12 mouse cellular contexts compared by ENCODE assay signal in the genomic region with DNA sequence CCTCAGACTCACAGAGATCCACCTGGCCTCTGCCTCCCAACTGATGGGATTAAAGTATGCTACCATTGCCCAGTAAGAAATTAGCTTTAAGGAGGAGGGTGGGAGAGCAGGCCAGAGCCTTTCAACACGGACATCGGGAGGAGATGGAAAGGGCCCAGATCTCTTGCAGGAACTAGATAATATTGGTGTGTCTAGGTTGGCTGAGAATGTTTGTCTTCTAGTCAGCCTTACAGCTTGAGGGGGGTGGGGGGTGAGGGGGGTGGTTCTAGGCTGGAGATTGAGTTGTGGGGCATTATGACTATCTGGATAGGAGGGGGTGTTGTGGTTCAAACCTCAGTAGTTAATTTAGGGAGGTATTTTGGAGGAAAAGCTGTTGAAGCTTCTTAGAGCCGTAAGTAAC. TPM values are rescaled to one million over a fixed set of nuclear protein-coding genes. Genes with fewer than 3 reads are reported as not detected.
A peak's percentile ranks its signal among the peaks of the same experiment; 100 is the strongest.
DNase-seq lines count a peak whose midpoint lies in the region; ATAC-seq and TF ChIP-seq lines count a peak whose summit lies in the region.
"Had no signal": no experiment of that assay in that cellular context is flagged by ENCODE, and none has a peak within 500 bp of the region (broad histone marks: within the 10 kb centered on the region; RNA-seq: fewer than 3 reads in every experiment).

No protein-coding gene starts in this region.

- H3K9ac ChIP-seq in MEL (ENCODE audit: control insufficient read depth, low read depth, low read length, poor library complexity, severe bottlenecking), result peak overlapping the region; percentile 49
- peak overlapping the region; percentile 36; the same call in 1 of the 2 replicates for H3K9ac ChIP-seq in hindbrain, embryonic 14.5 days
- H3K9ac ChIP-seq in midbrain, embryonic 14.5 days (replicated peaks; ENCODE audit: low read length), result peak overlapping the region; percentile 9; the same call in 1 of the 2 replicates
- H3K9ac ChIP-seq in intestine, embryonic 15.5 days, result no peak overlapping the region
- H3K9ac ChIP-seq in heart, embryonic 11.5 days (ENCODE audit: low read depth, low read length), result no peak overlapping the region

- H3K4me1 ChIP-seq in erythroblast, embryonic 14.5 days (ENCODE audit: control insufficient read depth), result peaks cover 69% of the 10 kb centered on the region
- H3K4me1 ChIP-seq in MEL (ENCODE audit: control insufficient read depth in 1 of 2, insufficient read depth in 2 of 2, low read length in 2 of 2), result peaks cover 32 to 37% of the 10 kb centered on the region in 2 experiments
- H3K4me1 ChIP-seq in hindbrain, embryonic 14.5 days (replicated peaks; ENCODE audit: control insufficient read depth, insufficient read depth, low read length), result peaks cover 17% of the 10 kb centered on the region
- peaks cover 25% of the 10 kb centered on the region for H3K4me1 ChIP-seq in midbrain, embryonic 14.5 days (ENCODE audit: control insufficient read depth, insufficient read depth, low read length)
- H3K4me1 ChIP-seq in intestine, embryonic 15.5 days (replicated peaks), result peaks cover 9% of the 10 kb centered on the region; the same call in 1 of the 2 replicates
- H3K4me1 ChIP-seq in heart, embryonic 11.5 days (ENCODE audit: control insufficient read depth, insufficient read depth, low read length), result peaks cover 15% of the 10 kb centered on the region; the same call in 1 of the 2 replicates
- H3K4me1 ChIP-seq in heart, embryonic 10.5 days, result peaks cover 19% of the 10 kb centered on the region

- peak; percentile 43 to 65; a peak in 3 of 4 replicates for TF ChIP-seq EP300 in MEL (IDR thresholded peaks at IDR 0.05; ENCODE audit: low read depth in 1 of 2, low read length in 2 of 2)

- H3K36me3 ChIP-seq in erythroblast, embryonic 14.5 days (ENCODE audit: control insufficient read depth), result peaks cover 34% of the 10 kb centered on the region
- H3K36me3 ChIP-seq in MEL (ENCODE audit: control insufficient read depth in 1 of 2, insufficient read depth in 2 of 2, low read length in 2 of 2), result peaks cover 6 to 39% of the 10 kb centered on the region in 2 experiments
- H3K36me3 ChIP-seq in hindbrain, embryonic 14.5 days (replicated peaks; ENCODE audit: control insufficient read depth, insufficient read depth), result peaks cover 18% of the 10 kb centered on the region
- H3K36me3 ChIP-seq in midbrain, embryonic 14.5 days (ENCODE audit: control insufficient read depth, insufficient read depth, low read length), result peaks cover 16% of the 10 kb centered on the region
- H3K36me3 ChIP-seq in intestine, embryonic 15.5 days, result peaks cover 6% of the 10 kb centered on the region
- H3K36me3 ChIP-seq in heart, embryonic 11.5 days (ENCODE audit: control insufficient read depth, insufficient read depth, low read length), result peaks cover 4% of the 10 kb centered on the region; the same call in 1 of the 2 replicates
- peaks cover 16% of the 10 kb centered on the region for H3K36me3 ChIP-seq in heart, embryonic 10.5 days

- peak overlapping the region; percentile 92 for H3K4me2 ChIP-seq in hindbrain, embryonic 14.5 days (replicated peaks)
- H3K4me2 ChIP-seq in midbrain, embryonic 14.5 days (ENCODE audit: low read length), result peak overlapping the region; percentile 82
- H3K4me2 ChIP-seq in intestine, embryonic 15.5 days (replicated peaks), result no peak overlapping the region
- no peak overlapping the region for H3K4me2 ChIP-seq in heart, embryonic 11.5 days

- ATAC-seq in erythroblast, adult 5-6 weeks (replicated peaks; ENCODE audit: low FRiP score, poor library complexity, severe bottlenecking), result no peak
- ATAC-seq in hindbrain, embryonic 14.5 days (ENCODE audit: low FRiP score), result no peak
- ATAC-seq in midbrain, embryonic 14.5 days (ENCODE audit: low FRiP score, low TSS enrichment), result no peak
- ATAC-seq in intestine, embryonic 15.5 days, result no peak
- ATAC-seq in heart, embryonic 11.5 days (replicated peaks; ENCODE audit: insufficient number of reproducible peaks, low FRiP score, low TSS enrichment), result no peak
- ATAC-seq: activated CD4-positive, CD25-positive, alpha-beta regulatory T cell, adult 4 months had no signal

- TF ChIP-seq CTCF in MEL (IDR thresholded peaks at IDR 0.05 in 2 of 3, conservative IDR thresholded peaks at IDR 0.05 in 1 of 3; ENCODE audit: control insufficient read depth in 1 of 3, insufficient read depth in 1 of 3, low read depth in 2 of 3, low read length in 3 of 3, poor library complexity in 1 of 3, severe bottlenecking in 1 of 3), result no peak

- no peak for TF ChIP-seq POLR2A in MEL (IDR thresholded peaks at IDR 0.05; ENCODE audit: control insufficient read depth in 1 of 2, insufficient read depth in 1 of 2, low read depth in 1 of 2, low read length in 2 of 2, poor library complexity in 1 of 2)

- peaks cover 15% of the 10 kb centered on the region for H3K79me2 ChIP-seq in MEL (ENCODE audit: control insufficient read depth, insufficient read depth, low read length, poor library complexity)

- peak; percentile 60 for DNase-seq in MEL (ENCODE audit: low read depth, low spot score)
- DNase-seq in hindbrain, embryonic 14.5 days (ENCODE audit: low spot score), result no peak
- DNase-seq in midbrain, embryonic 14.5 days, result no peak
- no peak for DNase-seq in heart, embryonic 10.5 days (ENCODE audit: low spot score)
- DNase-seq: kidney, adult 9 months; lung, postnatal 14 days; spleen, adult 18-20 months had no signal

- H3K27ac ChIP-seq in MEL (ENCODE audit: control insufficient read depth, low read depth, low read length), result peak overlapping the region; percentile 99
- no peak overlapping the region for H3K27ac ChIP-seq in hindbrain, embryonic 14.5 days
- H3K27ac ChIP-seq in midbrain, embryonic 14.5 days (replicated peaks; ENCODE audit: low read depth, low read length), result no peak overlapping the region
- no peak overlapping the region for H3K27ac ChIP-seq in intestine, embryonic 15.5 days
- no peak overlapping the region for H3K27ac ChIP-seq in heart, embryonic 11.5 days (ENCODE audit: low read depth, low read length)
- no peak overlapping the region for H3K27ac ChIP-seq in heart, embryonic 10.5 days

- TF ChIP-seq RAD21 in MEL (IDR thresholded peaks at IDR 0.05; ENCODE audit: low read depth, low read length), result no peak

- peak overlapping the region; percentile 63 for H3K4me3 ChIP-seq in erythroblast, embryonic 14.5 days (replicated peaks)
- H3K4me3 ChIP-seq in MEL (ENCODE audit: control insufficient read depth in 1 of 2, insufficient read depth in 1 of 2, low read depth in 2 of 2, low read length in 2 of 2), result peak overlapping the region; percentile 28 to 52
- H3K4me3 ChIP-seq in hindbrain, embryonic 14.5 days (replicated peaks; ENCODE audit: low read length), result peak overlapping the region; percentile 4; the same call in 1 of the 2 replicates
- 0 out of 2 replicates have a peak overlapping the region, but pooled peaks have one; percentile 10 for H3K4me3 ChIP-seq in midbrain, embryonic 14.5 days (replicated peaks; ENCODE audit: low read depth, low read length)
- no peak overlapping the region for H3K4me3 ChIP-seq in intestine, embryonic 15.5 days (replicated peaks)
- H3K4me3 ChIP-seq in heart, embryonic 11.5 days (ENCODE audit: low read depth, low read length), result no peak overlapping the region
- H3K4me3 ChIP-seq in heart, embryonic 10.5 days, result no peak overlapping the region

- H3K9me3 ChIP-seq in erythroblast, embryonic 14.5 days (ENCODE audit: control insufficient read depth, low read length), result peaks cover 4% of the 10 kb centered on the region
- H3K9me3 ChIP-seq in MEL (replicated peaks; ENCODE audit: insufficient read depth, low read length), result no peaks in the 10 kb centered on the region
- H3K9me3 ChIP-seq in hindbrain, embryonic 14.5 days (ENCODE audit: control insufficient read depth, low read length), result peaks cover 4% of the 10 kb centered on the region; the same call in 1 of the 2 replicates
- H3K9me3 ChIP-seq in midbrain, embryonic 14.5 days (ENCODE audit: control insufficient read depth, low read length), result no peaks in the 10 kb centered on the region
- no peaks in the 10 kb centered on the region for H3K9me3 ChIP-seq in intestine, embryonic 15.5 days
- no peaks in the 10 kb centered on the region for H3K9me3 ChIP-seq in heart, embryonic 11.5 days (replicated peaks; ENCODE audit: control insufficient read depth, low read length)
- no peaks in the 10 kb centered on the region for H3K9me3 ChIP-seq in heart, embryonic 10.5 days

- 91% methylated on average over 3 of the region's 3 CpGs for WGBS in hindbrain, embryonic 14.5 days
- 88% methylated on average over 3 of the region's 3 CpGs for WGBS in midbrain, embryonic 14.5 days
- 85% methylated on average over 3 of the region's 3 CpGs for WGBS in intestine, embryonic 15.5 days
- WGBS in heart, embryonic 11.5 days (ENCODE audit: insufficient replicate concordance), result 75% methylated on average over 3 of the region's 3 CpGs
- WGBS in heart, embryonic 10.5 days, result 79% methylated on average over 3 of the region's 3 CpGs

- H3K27me3 ChIP-seq in erythroblast, embryonic 14.5 days (ENCODE audit: control insufficient read depth), result no peaks in the 10 kb centered on the region
- no peaks in the 10 kb centered on the region for H3K27me3 ChIP-seq in MEL (ENCODE audit: control insufficient read depth in 1 of 2, insufficient read depth in 2 of 2, low read length in 2 of 2)
- no peaks in the 10 kb centered on the region for H3K27me3 ChIP-seq in hindbrain, embryonic 14.5 days (ENCODE audit: control insufficient read depth, insufficient read depth, low read length)
- no peaks in the 10 kb centered on the region for H3K27me3 ChIP-seq in midbrain, embryonic 14.5 days (ENCODE audit: control insufficient read depth, insufficient read depth, low read length)
- H3K27me3 ChIP-seq in intestine, embryonic 15.5 days (replicated peaks), result no peaks in the 10 kb centered on the region
- H3K27me3 ChIP-seq in heart, embryonic 11.5 days (ENCODE audit: control insufficient read depth, insufficient read depth, low read length), result no peaks in the 10 kb centered on the region
- H3K27me3 ChIP-seq in heart, embryonic 10.5 days (ENCODE audit: insufficient read depth, poor library complexity, severe bottlenecking), result no peaks in the 10 kb centered on the region

RNA-seq across cellular contexts. Expression of gene Ppp6r2, which starts 2.2 kb away (rescaled TPM):
- 9.5 and 14.5 TPM in 2 replicates for polyA plus RNA-seq in erythroblast, embryonic 14.5 days (2012)
- total RNA-seq in erythroblast, adult 5-6 weeks (2015; ENCODE audit: low replicate concordance), result 18.1 and 19.6 TPM in 2 replicates
- total RNA-seq in erythroblast, adult 5-6 weeks (2017; ENCODE audit: low replicate concordance), result 26.2 and 47.5 TPM in 2 replicates
- total RNA-seq in MEL (2012; rRNA removed), result 13.5 and 15.5 TPM in 2 replicates
- 10 to 100 TPM in 1 of 2 experiments, not detected in 1; 23.2 TPM for polyA plus RNA-seq in MEL (2012; ENCODE audit: insufficient read depth in 1 of 2, insufficient read length in 2 of 2, low read depth in 1 of 2, low replicate concordance in 2 of 2, missing spikeins in 1 of 2)
- polyA plus RNA-seq in hindbrain, embryonic 14.5 days (2014; fragmentation: Nextera tagmentation; extraction: Ambion mirVana), result 78.2 and 84.0 TPM in 2 replicates
- 88.6 and 90.0 TPM in 2 replicates for polyA plus RNA-seq in midbrain, embryonic 14.5 days (2014; fragmentation: Nextera tagmentation; extraction: Ambion mirVana)
- polyA plus RNA-seq in intestine, embryonic 15.5 days (2015; fragmentation: Nextera tagmentation; extraction: Ambion mirVana), result 21.6 and 23.9 TPM in 2 replicates
- 20.5 and 23.5 TPM in 2 replicates for polyA plus RNA-seq in heart, embryonic 11.5 days (2014; fragmentation: Nextera tagmentation; extraction: Ambion mirVana)
- polyA plus RNA-seq in heart, embryonic 10.5 days (2016; fragmentation: Nextera tagmentation; extraction: Ambion mirVana), result 12.4 and 23.5 TPM in 2 replicates

RNA-seq across cellular contexts. Expression of gene Dennd6b, which starts 17.2 kb away (rescaled TPM):
- polyA plus RNA-seq in erythroblast, embryonic 14.5 days (2012), result 0.62 and 0.88 TPM in 2 replicates
- not detected in 2 replicates for total RNA-seq in erythroblast, adult 5-6 weeks (2015; ENCODE audit: low replicate concordance)
- total RNA-seq in erythroblast, adult 5-6 weeks (2017; ENCODE audit: low replicate concordance), result 0.84 and 1.7 TPM in 2 replicates
- 4.6 and 6.1 TPM in 2 replicates for total RNA-seq in MEL (2012; rRNA removed)
- polyA plus RNA-seq in MEL (2012; ENCODE audit: insufficient read depth in 1 of 2, insufficient read length in 2 of 2, low read depth in 1 of 2, low replicate concordance in 2 of 2, missing spikeins in 1 of 2), result 10 to 100 TPM in 1 of 2 experiments, not detected in 1; 11.4 TPM
- 71.4 and 71.6 TPM in 2 replicates for polyA plus RNA-seq in hindbrain, embryonic 14.5 days (2014; fragmentation: Nextera tagmentation; extraction: Ambion mirVana)
- 85.2 and 117 TPM in 2 replicates for polyA plus RNA-seq in midbrain, embryonic 14.5 days (2014; fragmentation: Nextera tagmentation; extraction: Ambion mirVana)
- 12.1 and 13.1 TPM in 2 replicates for polyA plus RNA-seq in intestine, embryonic 15.5 days (2015; fragmentation: Nextera tagmentation; extraction: Ambion mirVana)
- polyA plus RNA-seq in heart, embryonic 11.5 days (2014; fragmentation: Nextera tagmentation; extraction: Ambion mirVana), result 18.0 and 18.5 TPM in 2 replicates
- 23.1 and 23.5 TPM in 2 replicates for polyA plus RNA-seq in heart, embryonic 10.5 days (2016; fragmentation: Nextera tagmentation; extraction: Ambion mirVana)

RNA-seq across cellular contexts. Expression of gene Plxnb2, which starts 32.9 kb away (rescaled TPM):
- polyA plus RNA-seq in erythroblast, embryonic 14.5 days (2012), result 0.86 and 1.1 TPM in 2 replicates
- total RNA-seq in erythroblast, adult 5-6 weeks (2015; ENCODE audit: low replicate concordance), result 9.6 and 14.2 TPM in 2 replicates
- 4.9 and 6.9 TPM in 2 replicates for total RNA-seq in erythroblast, adult 5-6 weeks (2017; ENCODE audit: low replicate concordance)
- total RNA-seq in MEL (2012; rRNA removed), result 0.10 and 0.19 TPM in 2 replicates
- polyA plus RNA-seq in MEL (2012; ENCODE audit: insufficient read depth in 1 of 2, insufficient read length in 2 of 2, low read depth in 1 of 2, low replicate concordance in 2 of 2, missing spikeins in 1 of 2), result under 1 TPM in 1 of 2 experiments, not detected in 1; 0.17 TPM
- 99.2 and 101 TPM in 2 replicates for polyA plus RNA-seq in hindbrain, embryonic 14.5 days (2014; fragmentation: Nextera tagmentation; extraction: Ambion mirVana)
- polyA plus RNA-seq in midbrain, embryonic 14.5 days (2014; fragmentation: Nextera tagmentation; extraction: Ambion mirVana), result 86.4 and 107 TPM in 2 replicates
- polyA plus RNA-seq in intestine, embryonic 15.5 days (2015; fragmentation: Nextera tagmentation; extraction: Ambion mirVana), result 107 and 118 TPM in 2 replicates
- polyA plus RNA-seq in heart, embryonic 11.5 days (2014; fragmentation: Nextera tagmentation; extraction: Ambion mirVana), result 84.6 and 95.1 TPM in 2 replicates
- 106 and 117 TPM in 2 replicates for polyA plus RNA-seq in heart, embryonic 10.5 days (2016; fragmentation: Nextera tagmentation; extraction: Ambion mirVana)

Comparison
In these comparisons a context has a peak if more than half of its experiments do, and no peak if none do; other contexts are left out.
1. H3K4me3 ChIP-seq: peak in erythroblast, embryonic 14.5 days (single experiment), MEL (2 of 2), hindbrain, embryonic 14.5 days (single experiment) and midbrain, embryonic 14.5 days (single experiment); none in intestine, embryonic 15.5 days (single experiment), heart, embryonic 11.5 days (single experiment) and heart, embryonic 10.5 days (single experiment).
2. H3K9ac ChIP-seq: peak in MEL (single experiment), hindbrain, embryonic 14.5 days (single experiment) and midbrain, embryonic 14.5 days (single experiment); none in intestine, embryonic 15.5 days (single experiment) and heart, embryonic 11.5 days (single experiment).
3. H3K4me2 ChIP-seq: peak in hindbrain, embryonic 14.5 days (single experiment) and midbrain, embryonic 14.5 days (single experiment); none in intestine, embryonic 15.5 days (single experiment) and heart, embryonic 11.5 days (single experiment).
4. RNA of gene Plxnb2, which starts 32.9 kb away (polyA plus RNA-seq): 106 to 117 TPM in heart, embryonic 10.5 days, 107 to 118 TPM in intestine, embryonic 15.5 days, 86.4 to 107 TPM in midbrain, embryonic 14.5 days, 99.2 to 101 TPM in hindbrain, embryonic 14.5 days and 84.6 to 95.1 TPM in heart, embryonic 11.5 days; 0.86 to 1.1 TPM in erythroblast, embryonic 14.5 days and 0.17 TPM in MEL; every median in the first group is over 10 times any median in the second.